Mouse (Mus musculus) spleen, adult 2 months (tissue): ENCODE data around the gene Sec16a. TPM values are rescaled to one million over a fixed set of nuclear protein-coding genes. Genes with fewer than 3 reads are reported as not detected.

Source experiments
- DNase-seq, 2 experiments: peaks; one replicate each; pipeline versions ENCODE4 v3.0.0 to v3.0.0-alpha.2; 2012 to 2021; ENCODE audit warnings: low spot score in 2 of 2, low read depth in 1 of 2
- H3K27ac ChIP-seq: fragments of 200-500 bp; 2 replicates; pipeline ENCODE4 v1.5.1; 2012; ENCODE audit warnings: low read length, inconsistent platforms; ENCODE audit not compliant: insufficient read depth
- H3K27me3 ChIP-seq: fragments of 200-500 bp; 2 replicates; pipeline ENCODE4 v1.6.1; 2012; ENCODE audit warnings: mild to moderate bottlenecking, moderate library complexity, low read length, inconsistent platforms; ENCODE audit not compliant: control insufficient read depth, insufficient read depth
- H3K36me3 ChIP-seq: fragments of 200-500 bp; 2 replicates; pipeline ENCODE4 v1.6.1; 2012; ENCODE audit warnings: mild to moderate bottlenecking, low read length, inconsistent platforms; ENCODE audit not compliant: control insufficient read depth, insufficient read depth
- H3K4me1 ChIP-seq: fragments of 200-500 bp; 2 replicates; pipeline ENCODE4 v1.6.1; 2011; ENCODE audit warnings: inconsistent platforms; ENCODE audit not compliant: control insufficient read depth, insufficient read depth, insufficient read length
- H3K4me3 ChIP-seq: fragments of 200-500 bp; 2 replicates; pipeline ENCODE4 v1.5.1; 2011; ENCODE audit warnings: mild to moderate bottlenecking, inconsistent platforms; ENCODE audit not compliant: insufficient read depth, insufficient read length; ENCODE audit errors: extremely low read depth
- CTCF ChIP-seq: fragments of 200-500 bp; IDR thresholded peaks from 2 replicates; pipeline ENCODE4 v1.5.1; 2011; ENCODE audit warnings: mild to moderate bottlenecking, inconsistent platforms; ENCODE audit not compliant: insufficient read depth, insufficient read length, insufficient replicate concordance; ENCODE audit errors: extremely low read depth
- POLR2A ChIP-seq: fragments of 200-500 bp; IDR thresholded peaks from 2 replicates; pipeline ENCODE4 v1.6.1; 2011; ENCODE audit warnings: low read depth, low read length, inconsistent platforms
- WGBS: fragments of 180-500 bp; shearing (Covaris S2); methylation state at CpG from one replicate; pipeline ENCODE4 v1.1.7; 2018; 5-methylcytosine and 5-hydroxymethylcytosine counted together
- polyA plus RNA-seq: library from polyadenylated mRNA; depleted of rRNA; stranded (reverse); fragments of >200 nt; gene quantifications from 2 replicates; pipeline ENCODE4 v1.2.3, GENCODE M21; 2012

Gene Sec16a
- polyA plus RNA-seq, 1 experiment = 65.2 TPM

- no peak overlapping the region for H3K4me3 ChIP-seq
- DNase-seq = no peak
- no peak overlapping the region for H3K27ac ChIP-seq
- no peak for TF ChIP-seq POLR2A
- TF ChIP-seq CTCF = no peak
- H3K4me1 ChIP-seq = peaks cover 7% of the 10 kb centered on the region; the same call in 1 of the 2 replicates
- 91% methylated on average over 8 of the region's 8 CpGs for WGBS
- H3K27me3 ChIP-seq = no peaks in the 10 kb centered on the region
- H3K36me3 ChIP-seq = peaks cover 20% of the 10 kb centered on the region
Measured at GRCm38 (mm10) chr2:26403306-26403705, 41.7 kb downstream of the Sec16a start.

GRCm38 (mm10) chr2:26402265-26402664 is 42.8 kb downstream of the Sec16a start:
- peaks cover 26% of the 10 kb centered on the region for H3K36me3 ChIP-seq
- WGBS = 94% methylated on average over 1 of the region's 1 CpGs
- TF ChIP-seq CTCF (no peak), POLR2A (no peak)

GRCm38 (mm10) chr2:26401023-26401422 is 44.0 kb downstream of the Sec16a start:
- Histone ChIP-seq H3K27me3 (no peaks in the 10 kb centered on the region), H3K27ac (no peak overlapping the region), H3K4me3 (no peak overlapping the region), H3K4me1 (no peaks in the 10 kb centered on the region), H3K36me3 (peaks cover 31% of the 10 kb centered on the region)
- TF ChIP-seq CTCF (no peak), POLR2A (no peak)
- no peak for DNase-seq
- 91% methylated on average over 4 of the region's 4 CpGs for WGBS

More at GRCm38 (mm10) chr2:26402265-26402664, 42.8 kb downstream of the Sec16a start:
- Histone ChIP-seq H3K27ac (no peak overlapping the region), H3K4me3 (no peak overlapping the region), H3K4me1 (no peaks in the 10 kb centered on the region), H3K27me3 (no peaks in the 10 kb centered on the region)
- no peak for DNase-seq

GRCm38 (mm10) chr2:26400296-26400695 is 44.7 kb downstream of the Sec16a start:
- H3K36me3 ChIP-seq = peaks cover 35% of the 10 kb centered on the region
- TF ChIP-seq CTCF (no peak), POLR2A (no peak)

GRCm38 (mm10) chr2:26399647-26400046 is 45.4 kb downstream of the Sec16a start:
- no peaks in the 10 kb centered on the region for H3K4me1 ChIP-seq
- DNase-seq = no peak
- TF ChIP-seq CTCF (no peak), POLR2A (no peak)
- no peaks in the 10 kb centered on the region for H3K27me3 ChIP-seq
- no peak overlapping the region for H3K4me3 ChIP-seq
- no peak overlapping the region for H3K27ac ChIP-seq
- H3K36me3 ChIP-seq = peaks cover 41% of the 10 kb centered on the region
- WGBS = 88% methylated on average over 5 of the region's 5 CpGs

More at GRCm38 (mm10) chr2:26400296-26400695, 44.7 kb downstream of the Sec16a start:
- 89% methylated on average over 5 of the region's 5 CpGs for WGBS
- Histone ChIP-seq H3K27ac (no peak overlapping the region), H3K27me3 (no peaks in the 10 kb centered on the region), H3K4me3 (no peak overlapping the region), H3K4me1 (no peaks in the 10 kb centered on the region)
- no peak for DNase-seq

- Histone ChIP-seq H3K27me3 (no peaks in the 10 kb centered on the region), H3K36me3 (peaks cover 45% of the 10 kb centered on the region), H3K4me3 (no peak overlapping the region), H3K4me1 (no peaks in the 10 kb centered on the region), H3K27ac (no peak overlapping the region)
- no peak for DNase-seq
- TF ChIP-seq POLR2A (no peak), CTCF (no peak)
- WGBS = 93% methylated on average over 8 of the region's 8 CpGs
Measured at GRCm38 (mm10) chr2:26398978-26399377, 46.0 kb downstream of the Sec16a start.

- H3K4me1 ChIP-seq = peaks cover 6% of the 10 kb centered on the region
- no peak overlapping the region for H3K4me3 ChIP-seq
- TF ChIP-seq POLR2A (no peak), CTCF (no peak)
- no peaks in the 10 kb centered on the region for H3K27me3 ChIP-seq
- H3K36me3 ChIP-seq = peaks cover 45% of the 10 kb centered on the region
- no peak overlapping the region for H3K27ac ChIP-seq
- WGBS = 91% methylated on average over 6 of the region's 6 CpGs
- no peak for DNase-seq
Measured at GRCm38 (mm10) chr2:26391617-26392016, 53.4 kb downstream of the Sec16a start.

- 67% methylated on average over 3 of the region's 3 CpGs for WGBS
- Histone ChIP-seq H3K4me3 (no peak overlapping the region), H3K27me3 (no peaks in the 10 kb centered on the region), H3K36me3 (peaks cover 49% of the 10 kb centered on the region), H3K27ac (no peak overlapping the region), H3K4me1 (peaks cover 6% of the 10 kb centered on the region)
- no peak for TF ChIP-seq POLR2A
- no peak for TF ChIP-seq CTCF
- no peak for DNase-seq
Measured at GRCm38 (mm10) chr2:26390954-26391353, 54.1 kb downstream of the Sec16a start.
